Mouse (Mus musculus) layer of hippocampus, adult 8-10 months (tissue): ENCODE data around the gene Tcl1. TPM values are rescaled to one million over a fixed set of nuclear protein-coding genes. Genes with fewer than 3 reads are reported as not detected.
A peak's percentile ranks its signal among the peaks of the same experiment; 100 is the strongest.
"Not testable (repeated sequence)": the region's sequence is repeated elsewhere in the genome, so short reads cannot be mapped to it uniquely, and the experiment has no call there.

Experiments
- DNase-seq, 2 experiments: peaks; one replicate each; pipeline ENCODE4 v3.0.0; 2022; ENCODE audit warnings: low spot score in 2 of 2
- total RNA-seq, 4 experiments: library from RNA; stranded (reverse); gene quantifications; 2 replicates each; pipeline ENCODE4 v1.2.4; 2022

The Tcl1 gene
- total RNA-seq, 4 experiments from 2014 or later: not detected

DNA sequence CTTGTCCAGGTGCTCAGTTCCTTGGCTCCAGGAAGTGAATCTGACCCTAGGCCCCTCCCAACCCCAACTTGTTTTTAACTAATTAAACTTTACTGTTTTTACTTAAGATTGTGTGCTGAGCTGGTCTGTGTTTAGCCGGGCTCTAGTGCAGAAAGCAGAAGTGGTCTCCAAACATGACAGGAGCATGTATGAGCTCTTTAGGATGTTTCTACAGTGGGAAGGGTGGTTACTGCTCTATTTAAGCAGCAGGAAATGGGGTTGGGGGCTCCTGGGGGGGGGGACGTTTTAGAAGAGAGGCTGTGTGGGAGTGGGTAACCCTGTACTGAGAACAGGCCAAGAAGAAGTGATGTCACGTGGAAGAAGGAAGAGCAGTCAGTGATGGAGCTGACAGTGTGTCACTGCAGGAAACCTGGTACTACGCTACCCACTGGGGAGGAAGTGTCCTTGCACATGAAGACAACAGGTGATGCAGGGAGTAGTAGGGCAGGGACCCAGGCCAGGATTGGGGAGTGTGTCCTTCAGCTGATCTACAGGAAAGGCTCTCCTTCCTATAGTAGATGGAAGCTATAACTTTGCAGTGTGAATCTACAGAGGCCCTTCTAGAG lies 41.5 kb downstream of the Tcl1 start:
- not testable (repeated sequence) for DNase-seq

GRCm38 (mm10) chr12:105176044-105176443 lies 46.5 kb downstream of the Tcl1 start, which contains the start of gene Tcl1b5:
Gene Tcl1b5, plus strand, starts transcription at chr12:105176344.
- not testable (repeated sequence) for DNase-seq

DNA sequence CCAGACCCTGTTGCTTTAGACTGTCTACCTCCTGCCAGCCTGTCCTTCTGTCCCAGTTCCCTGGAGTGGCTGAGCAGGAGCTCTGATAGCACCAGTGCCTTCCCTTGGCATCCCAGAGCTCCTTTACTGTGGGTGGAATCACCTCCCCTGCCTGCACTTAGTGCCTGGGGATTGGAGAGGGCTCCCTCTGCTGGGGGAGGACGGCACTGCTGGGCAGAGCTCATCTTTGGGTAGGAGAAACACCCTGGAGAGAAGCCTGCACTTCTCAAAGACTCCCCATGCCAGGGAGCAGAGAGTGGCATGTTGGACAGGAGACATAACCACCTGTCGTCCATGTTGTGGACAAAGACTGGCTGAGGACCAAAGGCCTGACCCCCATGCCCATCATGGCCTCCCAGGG lies 48.3 kb downstream of the Tcl1 start:
- DNase-seq: peak in 1 of 2 experiments; percentile 48

GRCm38 (mm10) chr12:105173366-105173765 lies 49.2 kb downstream of the Tcl1 start:
- DNase-seq: no peak

Other genes with a start within 250 kb of the Tcl1 start
- 1 to 10 TPM; 1.6 to 3.6 (median 2.1) TPM for gene Syne3, start 213.0 kb downstream of the Tcl1 start, total RNA-seq
- gene Glrx5, start 190.1 kb downstream of the Tcl1 start, total RNA-seq: 10 to 100 TPM; 41.0 to 46.7 (median 42.8) TPM
- not detected for gene Tcl1b2, start 76.8 kb downstream of the Tcl1 start, total RNA-seq
- gene Tcl1b1, start 63.1 kb downstream of the Tcl1 start, total RNA-seq: not detected
- gene Tcl1b5, start 46.4 kb downstream of the Tcl1 start, total RNA-seq: not detected
- gene Tcl1b3, start 31.8 kb downstream of the Tcl1 start, total RNA-seq: not detected
- not detected for gene Tcl1b4, start 20.8 kb downstream of the Tcl1 start, total RNA-seq
- gene Tunar, start 111.1 kb upstream of the Tcl1 start, total RNA-seq: 10 to 100 TPM; 13.1 to 15.3 (median 14.0) TPM
- gene D430019H16Rik, start 231.1 kb upstream of the Tcl1 start, total RNA-seq: 100 to 1,000 TPM in 2 of 4 experiments, 10 to 100 TPM in 2; 90.0 to 116 (median 99.9) TPM